Mouse (Mus musculus) cerebellum, postnatal 10 days (tissue): ENCODE data around the gene H2-M9.

Experiments
- DNase-seq, 2 experiments: peaks; one replicate each; pipeline ENCODE4 v3.0.0; 2021; ENCODE audit warnings: mixed read lengths in 2 of 2

The H2-M9 gene

GRCm38 (mm10) chr17:36642566-36642965 lies at the start of gene H2-M9:
TSS of gene H2-M9 (minus strand) at chr17:36642666.
- no peak for DNase-seq

- DNase-seq: no peak
These were observed 29.7 kb upstream of the H2-M9 start, which contains the start of gene H2-M1 for GRCm38 (mm10) chr17:36672119-36672518. TSS of gene H2-M1 (minus strand) at chr17:36672219.
